Mouse (Mus musculus): ENCODE measurements around the gene Itga9. TPM values are rescaled to one million over a fixed set of nuclear protein-coding genes. Genes with fewer than 3 reads are reported as not detected.

Gene Itga9
- polyA plus RNA-seq, 1 experiment from 2014 or later, result 8.3 TPM

Other genes with a start within 250 kb of the Itga9 start
- gene Eomes, start 128.5 kb upstream of the Itga9 start, polyA plus RNA-seq (2014; fragmentation: Nextera tagmentation; extraction: Ambion mirVana), result 0.08 and 0.17 TPM in 2 replicates
- gene Golga4, start 100.4 kb upstream of the Itga9 start, polyA plus RNA-seq (2014; fragmentation: Nextera tagmentation; extraction: Ambion mirVana), result 64.2 and 64.9 TPM in 2 replicates